Mouse (Mus musculus) kidney, adult 2 months (tissue): Measurements from ENCODE around the gene A830018L16Rik.

Source experiments
- CTCF ChIP-seq: fragments of 200-500 bp; conservative IDR thresholded peaks from 2 replicates; pipeline ENCODE4 v1.5.1; 2011; ENCODE audit warnings: low read depth, mild to moderate bottlenecking, control low read depth, low read length, moderate library complexity, mixed read lengths; ENCODE audit not compliant: insufficient read depth, insufficient read length
- POLR2A ChIP-seq: fragments of 200-500 bp; IDR thresholded peaks from one replicate; pipeline ENCODE4 v1.6.1; 2011; ENCODE audit warnings: low read depth, low read length, control low read depth

- TF ChIP-seq POLR2A, result no peak
- no peak for TF ChIP-seq CTCF
Measured at GRCm38 (mm10) chr1:11385846-11386245, 28.1 kb upstream of the A830018L16Rik start.
